Mouse (Mus musculus): Measurements from ENCODE around the gene Tanc2.

Gene Tanc2

DNA sequence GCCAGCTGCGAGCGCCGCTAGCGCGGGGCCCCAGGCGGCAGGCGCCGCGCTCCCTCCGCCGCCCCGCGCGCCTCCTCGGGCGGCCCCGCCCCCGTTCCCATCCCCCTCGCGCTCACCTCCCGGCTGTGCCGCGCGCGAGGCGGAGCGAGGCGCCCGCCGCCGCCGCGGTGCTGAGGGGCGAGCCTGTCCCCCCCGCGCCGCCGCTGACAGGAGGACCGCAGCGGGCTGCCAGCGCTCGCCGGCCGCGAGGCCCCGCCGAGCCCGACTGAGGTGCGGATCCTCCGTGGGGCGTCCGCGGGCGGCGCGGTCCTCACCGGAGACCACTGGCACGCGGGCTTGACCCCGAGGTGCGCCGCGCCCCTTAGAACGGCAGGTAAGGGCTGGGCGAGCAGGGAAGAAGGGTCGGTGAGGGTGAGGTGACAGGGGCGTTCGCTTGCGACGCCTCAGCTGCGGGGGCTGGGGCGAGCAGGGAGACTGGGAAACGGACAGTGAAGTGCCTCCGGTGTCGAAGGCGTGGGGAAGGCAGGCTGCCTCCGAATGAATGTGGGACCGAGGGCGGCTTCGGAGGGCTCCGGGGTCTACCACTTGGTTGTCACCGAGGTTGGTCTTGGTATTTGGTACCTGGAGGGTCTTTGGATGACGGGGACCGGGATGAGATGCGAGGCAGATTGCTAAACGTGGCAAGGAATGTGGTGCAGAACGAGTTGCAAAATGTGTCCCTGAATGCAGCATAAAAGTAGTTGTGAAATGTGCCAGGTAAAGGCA, at the start of gene Tanc2:
Tanc2 (plus strand) TSS at position 110 of the 765 bp plus-strand sequence.
- peak; percentile 77 for DNase-seq

DNA sequence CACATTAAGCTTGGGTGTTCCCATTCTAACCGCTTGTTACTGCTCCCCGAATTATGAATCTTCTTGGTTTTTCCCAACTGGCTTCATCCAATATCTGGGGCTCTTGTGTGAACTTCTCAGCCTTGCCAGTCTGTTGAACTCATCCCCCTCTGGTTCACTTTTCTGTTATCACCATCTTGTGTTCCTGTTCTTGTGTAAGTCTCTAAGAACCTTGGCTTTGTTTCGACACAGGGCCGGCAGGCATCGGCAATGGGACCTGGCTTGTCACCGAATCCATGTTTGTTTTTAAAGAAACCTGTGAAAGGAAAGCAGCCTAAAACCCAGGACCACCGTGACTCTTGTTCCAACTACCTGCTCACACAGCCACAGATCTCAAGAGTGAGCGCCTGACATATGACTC, 49.0 kb upstream of the Tanc2 start:
- DNase-seq = no peak

DNA sequence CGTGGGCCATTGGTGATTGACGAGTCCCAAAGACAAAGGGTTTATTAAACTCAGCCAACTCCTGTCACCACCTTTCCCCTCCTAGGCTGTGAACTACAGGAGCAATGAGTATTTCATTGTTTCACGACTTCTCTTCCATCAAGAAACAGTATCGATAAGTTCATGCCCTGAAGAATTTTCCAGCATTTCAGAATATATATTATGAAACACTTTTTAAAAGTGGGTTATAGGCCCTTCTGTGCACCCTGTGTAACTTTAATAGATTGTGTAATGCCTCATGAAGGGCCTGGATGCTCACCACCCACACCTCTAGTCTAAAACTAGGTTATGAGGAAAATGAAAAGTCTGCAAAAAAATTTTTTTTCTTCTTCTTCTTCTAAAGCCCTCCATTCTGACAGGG, 48.4 kb upstream of the Tanc2 start:
- no peak for DNase-seq

DNA sequence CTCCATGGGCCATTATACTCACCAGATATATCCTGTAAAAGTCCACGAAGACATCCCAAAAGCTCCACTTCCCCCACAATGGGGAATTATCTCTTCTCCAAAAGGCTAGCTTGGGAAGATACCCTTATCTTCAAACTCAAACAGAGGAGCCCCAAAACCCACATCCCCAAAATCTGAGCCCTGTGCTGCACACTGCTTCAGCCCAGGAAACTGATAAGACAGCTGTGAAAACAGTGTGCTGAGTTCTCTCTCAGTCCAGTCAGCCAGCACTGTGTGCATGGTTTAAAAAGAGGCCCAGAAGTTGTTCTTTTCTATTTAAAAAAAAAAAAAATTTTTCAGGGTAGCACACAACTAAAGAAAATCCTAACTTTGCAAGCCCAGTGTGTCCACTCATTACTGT, 47.7 kb upstream of the Tanc2 start:
- DNase-seq = no peak

DNA sequence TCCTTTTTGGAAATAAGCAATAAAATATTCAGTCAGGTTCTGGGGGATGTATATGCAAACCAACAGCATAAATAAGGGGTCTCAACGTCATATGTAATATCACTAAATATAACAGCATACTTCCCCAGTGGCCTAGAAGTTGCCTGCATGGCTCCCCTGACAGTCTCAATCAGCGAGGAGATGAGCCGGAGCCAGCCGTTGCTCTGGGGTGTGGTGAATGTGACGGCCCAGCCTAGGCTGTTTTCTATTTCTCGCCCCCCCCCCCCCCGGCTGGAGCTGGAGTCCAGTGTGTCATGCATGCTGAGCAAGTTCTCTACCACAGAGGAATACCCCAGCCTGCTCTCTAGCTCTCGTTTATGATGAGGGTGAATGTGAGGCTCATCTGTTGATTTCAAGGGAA, 44.0 kb upstream of the Tanc2 start:
- no peak for DNase-seq

DNA sequence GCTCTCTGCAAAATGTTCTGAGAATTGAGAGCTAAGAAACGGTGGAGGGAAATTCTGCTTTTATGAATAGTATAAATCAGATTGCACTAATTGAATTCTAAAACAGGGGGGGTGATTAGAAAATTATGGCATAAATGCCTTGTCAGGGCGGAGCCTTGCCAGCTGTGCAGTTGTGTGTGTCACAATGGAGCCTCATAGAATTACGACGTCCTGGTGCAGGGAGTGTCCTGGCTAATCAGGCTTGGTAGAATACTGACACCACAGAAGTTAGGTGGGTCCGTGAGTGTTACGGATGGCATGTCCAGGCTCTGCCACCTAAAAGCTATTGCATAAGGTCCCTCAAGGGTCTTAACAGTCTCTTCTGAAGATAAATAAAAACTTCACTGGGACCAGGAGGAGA, 43.4 kb upstream of the Tanc2 start:
- DNase-seq = no peak

DNA sequence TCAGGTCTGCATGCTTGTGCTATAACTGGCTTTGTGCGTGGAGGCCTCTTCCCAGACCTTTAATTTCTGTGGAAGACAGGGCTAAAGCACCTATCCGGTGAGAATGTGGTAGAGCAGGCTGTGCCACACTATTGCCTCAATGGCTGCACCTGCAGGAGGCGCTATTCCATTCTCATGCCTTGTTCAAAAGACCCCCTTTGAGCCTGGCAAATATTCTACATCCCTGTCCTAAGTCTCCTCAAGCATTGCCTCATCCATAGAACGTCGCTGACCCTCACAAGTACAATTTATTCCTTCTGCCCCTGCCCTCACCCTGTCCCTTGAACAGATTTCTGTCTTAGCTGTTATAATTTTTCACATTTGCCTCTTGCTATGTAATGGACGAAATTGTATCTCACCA, 41.4 kb upstream of the Tanc2 start:
- no peak for DNase-seq

DNA sequence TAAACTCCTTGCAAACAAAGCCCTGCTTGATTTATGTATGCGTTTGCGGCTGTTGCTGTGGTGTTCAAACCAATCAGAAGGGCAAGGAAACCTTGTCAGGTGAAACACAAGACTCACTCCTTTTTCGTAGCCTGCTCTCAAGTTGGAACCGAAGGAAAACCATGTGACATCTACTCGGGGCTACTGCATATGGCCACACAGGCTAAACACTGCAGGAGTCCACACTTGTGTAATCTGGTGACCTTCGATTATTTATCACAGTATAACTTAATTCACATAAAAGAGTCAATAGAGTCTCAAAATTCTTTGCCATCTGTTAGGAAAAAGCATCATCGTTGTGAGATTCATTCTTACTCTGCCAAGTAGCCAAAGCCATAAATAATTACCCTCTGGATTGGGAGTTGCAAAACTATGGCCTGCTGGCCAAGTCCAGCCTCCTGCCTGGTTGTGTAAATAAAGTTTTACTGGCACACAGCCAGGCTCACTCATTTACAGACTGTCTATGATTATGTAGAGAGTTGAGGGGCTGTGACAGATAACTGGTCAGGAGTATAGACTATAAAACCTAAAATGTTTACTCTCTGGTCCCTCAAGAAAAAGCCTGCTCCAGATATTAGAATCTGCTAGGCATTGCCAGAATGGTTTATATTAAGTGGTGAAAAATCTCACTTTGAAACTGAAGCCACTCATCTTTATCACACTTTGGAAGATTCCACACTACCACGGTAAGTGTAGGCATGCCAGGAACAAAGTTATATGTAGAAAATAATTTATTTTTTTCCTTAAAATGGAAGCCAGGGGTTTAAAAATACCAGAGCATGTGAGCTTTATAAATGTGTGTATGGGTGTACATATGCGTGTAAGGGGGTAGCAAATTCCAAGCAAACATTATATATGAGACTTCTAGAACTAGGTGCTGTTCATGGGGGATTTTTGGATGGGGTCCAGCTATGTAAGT, 40.3 kb upstream of the Tanc2 start:
- DNase-seq = no peak

DNA sequence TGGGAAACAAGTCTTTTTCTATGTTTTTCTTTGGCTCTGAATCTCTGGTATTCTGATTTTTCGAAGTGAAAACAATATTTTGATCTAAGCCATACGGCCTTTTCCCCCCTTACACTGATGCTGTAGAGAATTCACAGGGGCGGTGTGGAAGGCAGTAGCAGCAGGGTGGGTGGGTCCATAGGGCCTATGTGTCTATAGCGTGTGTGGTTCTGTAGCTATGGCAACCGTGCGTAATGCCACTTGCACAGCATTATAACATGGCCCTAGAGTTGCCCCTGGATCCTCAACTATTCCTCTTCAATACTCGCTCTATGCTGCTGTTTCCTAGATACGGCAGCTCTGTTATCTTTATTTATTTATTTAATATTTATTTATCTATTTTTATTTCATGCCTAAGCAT, 32.5 kb upstream of the Tanc2 start:
- peak; percentile 8 for DNase-seq

DNA sequence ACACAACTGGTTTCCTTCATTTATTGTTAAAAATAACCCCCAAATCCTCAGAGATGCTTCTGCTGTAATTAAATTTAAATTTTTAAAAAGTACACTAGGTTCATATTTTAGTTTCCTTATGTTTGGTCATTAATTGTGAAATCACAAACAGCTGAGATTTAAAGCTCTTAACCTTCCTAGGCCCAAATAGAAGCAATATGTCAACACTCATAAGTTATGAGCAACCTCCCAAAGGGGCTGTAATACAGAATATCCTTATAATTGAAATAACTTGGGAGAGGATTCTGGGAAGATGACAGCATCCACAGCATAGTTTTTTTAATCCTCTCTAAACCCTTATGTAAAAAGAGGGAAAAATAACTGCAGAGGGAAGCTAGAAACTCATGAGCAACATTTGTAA, 31.7 kb upstream of the Tanc2 start:
- no peak for DNase-seq

DNA sequence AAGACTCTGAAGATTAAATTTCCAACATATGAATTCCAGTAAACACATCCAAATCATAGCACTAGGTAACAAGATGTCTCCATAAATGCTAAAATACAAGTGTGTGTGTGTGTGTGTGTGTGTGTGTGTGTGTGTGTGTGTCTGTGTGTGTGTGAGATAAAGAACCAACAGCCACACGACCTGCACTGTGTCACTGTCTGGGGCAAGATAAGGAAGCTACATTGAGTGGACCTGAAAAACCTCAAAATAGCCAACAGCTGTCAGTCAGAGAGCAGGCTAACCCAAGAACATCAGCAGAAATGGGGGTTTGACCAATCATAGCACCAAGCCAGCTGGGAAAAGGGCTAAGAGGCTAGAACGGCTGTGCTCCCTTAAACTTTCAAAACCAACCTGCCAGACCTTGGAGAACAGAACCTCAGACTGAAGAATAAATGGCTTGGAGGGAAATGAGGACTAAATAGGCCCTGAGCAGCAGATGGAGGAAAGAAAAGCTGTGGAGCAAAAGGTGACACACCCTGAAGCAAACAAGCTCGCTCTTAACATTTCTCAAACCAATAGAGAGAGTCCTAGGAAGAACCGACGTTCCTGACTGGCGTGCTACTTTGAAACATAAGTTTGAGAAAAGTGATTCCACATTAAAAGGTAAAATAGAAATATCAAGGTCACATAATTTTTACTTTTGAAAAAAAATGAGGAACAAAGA, 30.8 kb upstream of the Tanc2 start:
- DNase-seq = no peak

DNA sequence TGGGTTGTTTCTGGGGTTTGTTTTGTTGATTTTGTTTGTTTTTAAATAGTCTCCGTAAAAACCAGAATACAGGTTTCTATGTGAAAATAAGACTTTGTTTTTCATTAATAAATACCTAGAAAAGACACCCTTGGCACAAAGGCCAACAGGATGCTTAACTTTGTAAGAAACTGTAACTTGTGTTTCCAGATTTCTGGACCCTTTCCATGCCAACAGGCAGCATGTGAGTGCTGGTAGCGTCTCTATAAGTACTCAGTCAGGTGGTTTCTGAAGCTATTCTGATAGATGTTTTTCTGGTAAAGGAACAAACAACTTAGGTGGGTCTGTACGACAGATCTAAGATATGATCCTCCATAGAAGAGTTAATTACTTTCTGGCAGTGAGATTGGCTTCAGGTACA, 26.2 kb upstream of the Tanc2 start:
- no peak for DNase-seq

DNA sequence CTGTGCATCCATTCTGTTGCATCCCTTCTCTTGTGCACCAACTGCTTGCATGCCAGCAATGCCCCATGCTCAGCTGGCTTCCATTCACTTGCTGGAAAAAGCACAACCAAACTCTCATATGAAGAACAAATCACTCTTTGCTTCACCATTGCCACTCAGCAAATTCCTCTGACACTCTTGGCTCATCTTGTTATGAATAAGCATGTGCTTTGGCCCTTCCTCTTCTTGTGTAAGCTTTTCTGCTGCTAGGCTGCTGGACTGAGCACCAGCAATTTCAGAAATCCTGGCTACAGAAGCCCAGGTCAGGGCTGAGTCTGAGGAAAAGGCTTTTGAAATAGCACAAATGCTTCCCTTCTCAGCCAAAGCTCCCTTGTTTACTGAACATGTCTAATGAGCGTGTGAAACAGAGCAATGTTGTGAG, 22.6 kb upstream of the Tanc2 start:
- DNase-seq = no peak

DNA sequence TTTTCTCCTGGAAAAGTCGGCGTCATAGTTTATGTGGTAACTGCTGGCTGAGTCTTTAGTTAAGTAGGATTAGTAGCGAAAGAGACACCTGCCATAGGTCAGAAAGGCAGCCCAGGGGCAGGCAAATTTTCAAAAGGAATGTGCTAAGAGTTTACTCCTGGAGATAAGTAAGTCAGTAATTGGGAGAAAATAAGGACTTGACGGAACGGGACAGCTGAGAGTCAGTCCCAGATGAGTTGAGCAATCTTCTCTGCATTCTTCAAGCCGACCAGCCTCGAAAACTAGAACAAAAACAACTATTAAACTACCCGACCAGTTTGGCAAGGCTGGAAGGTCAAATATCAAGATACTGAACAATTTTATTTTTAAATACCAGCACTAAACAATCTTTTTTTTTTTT, 17.8 kb upstream of the Tanc2 start:
- no peak for DNase-seq

DNA sequence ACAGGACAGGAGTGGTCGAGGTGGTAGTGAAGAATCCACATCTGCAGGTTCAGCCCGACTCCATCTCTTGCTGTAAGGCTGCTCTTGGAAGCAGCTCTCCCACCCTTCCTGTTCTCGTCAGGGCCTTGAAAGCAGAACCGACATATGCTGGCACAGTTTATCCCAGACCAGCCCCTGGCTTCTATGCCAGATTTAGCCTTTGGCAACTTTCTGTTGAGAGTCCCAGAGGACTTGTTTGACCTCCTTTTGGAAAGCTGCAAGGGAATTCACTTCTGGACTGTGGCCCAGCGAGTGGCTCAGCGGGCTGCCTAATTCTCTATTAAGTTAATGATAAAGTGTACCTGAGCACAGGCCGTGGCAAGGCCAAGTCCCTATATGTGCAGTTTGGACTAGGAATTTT, 15.5 kb upstream of the Tanc2 start:
- no peak for DNase-seq

DNA sequence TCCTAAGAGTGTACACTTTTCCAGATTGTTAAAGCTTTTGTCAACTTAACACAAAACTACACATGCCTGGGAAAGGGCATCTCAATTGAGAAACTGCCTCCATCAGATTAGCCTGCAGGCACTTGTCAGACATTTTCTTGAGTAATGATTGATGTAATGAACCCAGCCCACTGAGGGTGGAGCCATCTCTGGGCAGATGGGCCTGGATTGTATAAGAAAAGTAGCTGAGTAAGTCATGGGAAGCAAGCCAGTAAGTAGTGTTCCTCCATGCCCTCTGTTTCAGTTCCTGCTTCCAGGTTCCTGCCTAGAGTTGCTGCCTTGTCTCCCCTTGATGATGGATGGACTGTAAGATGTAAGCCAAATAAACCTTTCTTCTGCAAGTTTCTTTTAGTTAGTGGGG, 12.6 kb upstream of the Tanc2 start:
- no peak for DNase-seq

DNA sequence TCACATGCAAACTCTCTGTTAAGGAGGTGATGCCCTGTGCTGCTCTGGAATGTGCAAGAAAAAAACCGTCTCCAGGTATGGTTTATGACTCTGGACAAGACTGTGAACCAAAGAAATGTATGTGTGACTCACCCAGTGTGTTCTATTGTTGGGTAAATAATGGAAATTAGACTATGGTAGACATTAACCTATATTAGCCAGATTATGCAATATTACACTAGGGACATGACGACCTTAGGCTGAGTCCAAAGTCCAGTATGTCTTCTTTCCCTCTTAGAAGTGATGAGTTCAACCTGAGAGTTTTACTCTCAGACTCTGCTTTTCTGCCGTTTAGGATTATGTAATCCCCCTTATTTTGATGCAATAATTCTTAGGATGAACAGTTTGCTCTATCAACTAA, 7.8 kb upstream of the Tanc2 start:
- DNase-seq = no peak

DNA sequence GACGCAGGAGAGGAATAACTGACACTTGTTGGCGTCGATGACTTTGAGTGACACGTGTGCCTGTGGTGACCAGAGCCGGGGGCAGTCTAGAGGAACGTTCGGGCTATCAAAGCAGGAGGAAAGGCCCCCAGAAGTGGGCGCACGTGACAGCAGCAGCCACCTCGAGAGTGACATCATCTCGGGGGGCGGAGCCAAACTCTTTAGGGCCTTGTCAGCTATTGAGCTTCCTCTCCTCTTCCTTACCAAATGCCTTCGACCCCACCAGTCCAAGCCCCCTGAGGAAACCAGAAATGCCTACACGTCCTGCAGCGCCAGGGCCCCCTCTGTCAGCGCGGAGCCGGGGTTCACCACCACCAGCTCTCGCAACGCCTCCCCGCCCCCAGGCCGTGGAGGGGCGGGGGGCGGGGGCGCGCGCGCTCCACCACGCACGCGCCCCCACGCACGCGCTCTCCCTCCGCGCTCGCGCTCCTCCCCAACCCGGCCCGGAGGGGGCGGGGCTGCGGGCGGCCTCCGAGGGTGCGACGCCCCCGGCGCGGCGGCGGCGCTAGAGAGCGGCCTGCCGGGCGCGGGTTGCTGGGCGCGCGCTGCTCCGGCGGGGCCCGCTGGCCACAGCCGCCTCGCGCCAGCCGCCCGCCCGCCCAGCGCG, 432 bp upstream of the Tanc2 start:
- peak; percentile 88 for DNase-seq

DNA sequence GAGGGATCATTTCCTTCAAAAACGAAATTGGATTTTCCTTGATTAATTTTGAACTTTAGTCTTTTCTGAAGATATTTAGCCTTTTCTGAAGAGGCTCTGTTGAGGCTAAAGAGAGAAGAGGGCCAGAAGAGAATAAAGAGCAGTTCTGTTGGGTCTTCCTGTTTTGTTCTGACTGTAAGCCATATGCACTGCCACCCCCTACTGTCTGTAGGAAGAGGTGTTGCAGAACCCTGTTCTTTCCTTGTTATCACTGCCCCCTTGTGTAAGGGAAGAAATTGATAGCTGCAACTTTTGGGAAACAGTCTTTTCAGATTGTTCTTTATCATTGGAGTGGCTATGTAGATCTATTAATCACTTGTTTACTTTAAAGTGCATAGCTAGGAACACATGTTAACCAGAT, 2.1 kb downstream of the Tanc2 start:
- no peak for DNase-seq

DNA sequence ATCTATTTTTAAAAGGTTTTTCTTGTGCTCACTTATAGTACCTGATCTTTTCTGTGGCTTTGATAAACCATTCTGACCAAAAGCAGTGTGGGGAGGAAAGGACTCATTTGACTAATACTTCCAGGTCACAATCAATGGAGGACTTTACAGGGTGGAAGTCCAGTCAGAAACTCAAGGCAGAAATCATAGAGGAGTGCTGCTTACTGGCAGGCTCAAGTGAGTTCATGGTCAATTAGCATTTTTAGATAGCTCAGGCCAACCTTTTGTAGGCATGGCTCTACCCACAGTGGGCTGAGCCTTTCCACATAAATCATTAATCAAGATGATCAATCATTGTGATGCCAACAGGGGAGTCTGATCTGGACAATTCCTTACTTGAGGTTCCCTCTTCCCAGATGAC, 12.4 kb downstream of the Tanc2 start:
- DNase-seq = no peak

DNA sequence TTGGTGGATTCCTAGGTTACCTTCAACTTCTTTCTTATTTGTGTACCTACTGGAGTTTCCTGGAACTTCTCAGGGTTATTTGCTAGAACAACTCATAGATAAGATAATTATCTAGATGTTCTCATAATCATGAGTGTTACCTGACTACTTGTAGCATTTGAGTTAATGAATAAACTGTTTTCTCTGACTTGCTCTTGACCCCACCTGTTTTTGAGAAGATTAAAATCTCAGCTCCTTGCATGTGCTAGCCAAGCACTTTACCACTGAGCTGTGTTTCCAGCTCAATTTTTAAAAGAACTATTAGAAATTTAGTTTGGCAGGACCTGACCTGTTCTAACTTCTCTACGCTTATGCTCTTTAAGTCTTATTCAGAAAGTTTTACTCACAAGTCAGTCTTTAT, 36.4 kb downstream of the Tanc2 start:
- no peak for DNase-seq

DNA sequence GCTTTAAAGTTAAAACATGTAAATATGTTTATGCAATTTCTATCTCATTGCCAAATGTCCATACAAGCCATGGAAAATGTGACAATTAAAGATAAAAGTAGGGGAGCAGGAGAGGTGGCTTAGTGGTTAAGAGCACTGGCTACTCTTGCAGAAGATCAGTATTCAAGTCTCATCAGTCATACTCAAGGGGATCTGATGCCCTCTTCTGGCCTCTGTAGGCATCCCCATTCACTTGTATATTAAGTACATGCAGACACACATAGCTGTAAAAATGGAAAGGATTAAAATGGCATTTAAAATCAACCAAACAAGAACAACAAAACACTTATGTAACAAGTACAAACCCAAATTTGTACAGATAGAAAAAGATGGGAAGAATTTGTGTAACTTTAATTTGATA, 54.2 kb downstream of the Tanc2 start:
- DNase-seq = no peak

DNA sequence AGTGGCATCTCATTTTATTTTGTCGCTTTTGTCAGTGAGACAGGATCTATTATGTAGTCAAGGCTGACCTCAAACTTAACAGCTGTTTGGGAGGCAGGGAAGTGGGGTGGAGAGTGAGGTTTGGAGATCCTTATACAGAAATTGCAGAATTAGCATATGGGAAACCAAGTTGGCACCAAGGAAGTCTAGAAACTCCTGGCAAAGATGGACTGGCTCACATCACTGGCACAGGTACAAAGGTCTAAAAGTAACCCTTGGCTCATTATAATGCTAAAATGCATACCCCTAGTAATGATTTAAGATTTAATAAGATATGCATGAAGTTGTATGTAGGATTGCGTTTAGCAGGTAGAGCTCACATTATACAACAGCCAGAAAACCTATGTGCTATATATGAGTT, 58.2 kb downstream of the Tanc2 start:
- DNase-seq = no peak

Data from right cerebral cortex, postnatal 4 days (tissue).